Mouse (Mus musculus): ENCODE results near the gene Iqcn. TPM values are rescaled to one million over a fixed set of nuclear protein-coding genes. Genes with fewer than 3 reads are reported as not detected.

The Iqcn gene
- polyA plus RNA-seq, 1 experiment: 0.01 TPM

DNA sequence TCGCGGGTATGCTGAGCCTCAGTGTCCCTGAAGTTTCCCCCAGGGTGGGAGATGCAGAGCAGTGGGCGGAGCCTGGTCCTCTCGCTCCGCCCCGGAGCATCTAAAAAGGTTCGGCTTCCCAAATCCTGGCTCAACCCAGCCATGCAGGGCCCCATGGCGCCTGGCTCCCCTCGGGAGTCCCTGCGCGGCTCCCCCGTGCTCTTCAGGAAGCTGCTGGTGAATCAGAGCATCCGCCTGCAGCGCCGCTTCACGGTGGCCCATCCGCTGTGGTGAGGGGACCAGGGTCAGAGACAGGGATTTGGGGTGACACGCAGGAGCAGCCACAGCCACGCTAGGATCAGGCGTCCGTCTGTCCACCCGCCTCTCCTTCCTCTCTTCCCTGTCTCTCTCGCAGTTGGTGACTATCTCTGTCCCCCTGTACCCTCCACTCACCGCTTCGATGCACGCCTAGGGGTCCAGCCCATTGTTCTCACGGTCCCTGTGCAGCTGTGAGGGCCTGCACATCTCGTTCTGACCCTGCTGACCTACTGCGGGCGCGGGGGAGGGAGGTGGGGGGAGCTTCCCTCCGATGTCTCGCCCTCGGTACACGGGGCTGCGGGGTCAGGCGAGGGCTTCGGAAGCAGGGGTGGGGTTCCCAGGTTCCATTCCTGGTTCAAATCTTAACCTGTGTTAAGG is 39.9 kb downstream of the Iqcn start:
- Histone ChIP-seq H3K79me2 (ENCODE audit: control insufficient read depth, insufficient read depth) (no peaks in the 10 kb centered on the region), H3ac (ENCODE audit: control insufficient read depth, insufficient read length, low read depth) (no peak overlapping the region), H3K27me3 (ENCODE audit: control insufficient read depth, insufficient read depth, insufficient read length) (peaks cover 47% of the 10 kb centered on the region), H3K4me3 (ENCODE audit: insufficient read depth, poor library complexity, severe bottlenecking) (no peak overlapping the region), H3K79me3 (ENCODE audit: low read depth) (no peaks in the 10 kb centered on the region), H3K36me3 (ENCODE audit: control insufficient read depth, insufficient read depth) (no peaks in the 10 kb centered on the region)
- TF ChIP-seq MYOG (IDR thresholded peaks at IDR 0.05; ENCODE audit: control insufficient read depth, extremely low read depth, insufficient read length) (no peak), MYOD1 (IDR thresholded peaks at IDR 0.05; ENCODE audit: control insufficient read depth, insufficient read length, low read depth) (no peak), FOSL1 (IDR thresholded peaks at IDR 0.05; ENCODE audit: insufficient read depth, low read length, poor library complexity, severe bottlenecking) (no peak), USF1 (IDR thresholded peaks at IDR 0.05; ENCODE audit: low read depth) (no peak), CTCF (IDR thresholded peaks at IDR 0.05; ENCODE audit: control insufficient read depth, insufficient read depth, insufficient read length) (no peak), MAX (IDR thresholded peaks at IDR 0.05) (no peak), CEBPB (IDR thresholded peaks at IDR 0.05; ENCODE audit: low read depth) (no peak)

DNA sequence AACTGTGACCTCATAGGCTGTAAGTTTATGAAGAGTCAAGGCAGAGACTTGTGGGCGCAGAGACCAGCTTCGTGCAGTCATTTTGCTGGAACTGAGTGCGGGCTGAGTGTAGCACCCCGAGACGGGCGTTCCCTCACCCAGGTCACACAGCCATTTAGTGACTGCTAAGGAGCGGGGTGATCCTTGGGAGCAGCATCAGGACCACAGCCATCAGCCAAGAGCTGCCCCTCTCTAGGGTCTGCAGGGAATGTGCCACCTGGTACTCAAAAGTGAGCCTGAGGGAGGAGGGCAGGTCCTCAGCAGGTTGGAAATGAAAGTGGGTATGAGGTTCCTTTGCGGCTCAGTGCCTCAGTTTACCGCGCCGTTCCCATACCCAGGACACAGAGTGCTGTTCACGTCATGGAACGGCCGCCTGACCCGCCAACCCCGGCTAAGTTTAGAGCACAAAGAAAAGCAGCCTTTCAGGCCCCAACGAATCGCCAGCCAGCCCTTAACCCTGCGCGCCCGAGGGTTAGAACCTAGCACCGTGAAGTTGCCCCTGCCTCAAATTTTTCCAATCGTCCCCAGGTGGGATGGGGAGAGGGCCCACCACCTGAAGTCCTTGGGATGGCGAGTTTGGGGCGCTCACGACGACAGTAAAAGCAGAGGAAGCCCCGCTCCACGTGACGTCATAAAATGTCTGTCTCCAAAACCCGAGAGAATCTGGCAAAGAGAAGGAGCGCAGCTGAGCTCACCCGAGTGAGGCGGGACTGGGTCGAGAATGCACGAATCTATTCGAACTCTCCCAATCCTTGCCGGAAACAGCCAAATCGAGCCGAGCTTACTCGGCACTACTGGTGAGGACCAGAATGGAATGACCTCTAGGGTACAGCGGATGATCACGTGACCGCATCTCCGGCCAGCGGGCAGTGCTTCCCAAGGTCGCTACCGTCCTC is 40.7 kb downstream of the Iqcn start:
- Histone ChIP-seq H3ac (ENCODE audit: control insufficient read depth, insufficient read length, low read depth) (no peak overlapping the region), H3K79me3 (ENCODE audit: low read depth) (no peaks in the 10 kb centered on the region), H3K36me3 (ENCODE audit: control insufficient read depth, insufficient read depth) (no peaks in the 10 kb centered on the region), H3K79me2 (ENCODE audit: control insufficient read depth, insufficient read depth) (no peaks in the 10 kb centered on the region), H3K27me3 (ENCODE audit: control insufficient read depth, insufficient read depth, insufficient read length) (peaks cover 45% of the 10 kb centered on the region), H3K4me3 (ENCODE audit: insufficient read depth, poor library complexity, severe bottlenecking) (no peak overlapping the region)
- no peak for TF ChIP-seq CTCF (IDR thresholded peaks at IDR 0.05; ENCODE audit: control insufficient read depth, insufficient read depth, insufficient read length)
- TF ChIP-seq USF1 (IDR thresholded peaks at IDR 0.05; ENCODE audit: low read depth): peak; percentile 62

DNA sequence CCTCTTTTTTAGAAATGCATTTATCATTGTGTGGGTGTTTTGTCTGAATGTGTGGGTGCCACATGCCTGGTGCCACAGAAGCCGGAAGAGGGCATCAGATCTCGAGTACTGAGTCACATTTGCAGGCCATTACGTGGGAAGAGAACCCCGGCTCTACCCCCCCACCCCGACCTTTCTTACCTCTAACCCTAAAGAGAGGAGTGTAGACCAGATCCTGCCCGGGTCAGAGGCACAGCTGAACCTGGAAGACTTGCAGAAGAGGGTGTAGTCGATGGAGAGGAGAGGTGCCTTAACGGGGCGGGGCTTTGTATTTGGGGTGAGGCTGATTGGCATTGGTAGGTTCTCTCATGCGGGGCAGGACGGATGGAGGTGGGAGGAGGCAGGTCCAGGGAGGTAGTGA is 41.5 kb downstream of the Iqcn start:
- no peaks in the 10 kb centered on the region for H3K79me3 ChIP-seq (ENCODE audit: low read depth)
- no peak overlapping the region for H3ac ChIP-seq (ENCODE audit: control insufficient read depth, insufficient read length, low read depth)
- no peak overlapping the region for H3K4me3 ChIP-seq (ENCODE audit: insufficient read depth, poor library complexity, severe bottlenecking)
- no peaks in the 10 kb centered on the region for H3K79me2 ChIP-seq (ENCODE audit: control insufficient read depth, insufficient read depth)
- TF ChIP-seq MAX (IDR thresholded peaks at IDR 0.05) (no peak), MYOG (IDR thresholded peaks at IDR 0.05; ENCODE audit: control insufficient read depth, extremely low read depth, insufficient read length) (no peak), MYOD1 (IDR thresholded peaks at IDR 0.05; ENCODE audit: control insufficient read depth, insufficient read length, low read depth) (no peak), CEBPB (IDR thresholded peaks at IDR 0.05; ENCODE audit: low read depth) (no peak), USF1 (IDR thresholded peaks at IDR 0.05; ENCODE audit: low read depth) (no peak), FOSL1 (IDR thresholded peaks at IDR 0.05; ENCODE audit: insufficient read depth, low read length, poor library complexity, severe bottlenecking) (no peak), CTCF (IDR thresholded peaks at IDR 0.05; ENCODE audit: control insufficient read depth, insufficient read depth, insufficient read length) (no peak)
- peaks cover 48% of the 10 kb centered on the region for H3K27me3 ChIP-seq (ENCODE audit: control insufficient read depth, insufficient read depth, insufficient read length)
- H3K36me3 ChIP-seq (ENCODE audit: control insufficient read depth, insufficient read depth): no peaks in the 10 kb centered on the region

DNA sequence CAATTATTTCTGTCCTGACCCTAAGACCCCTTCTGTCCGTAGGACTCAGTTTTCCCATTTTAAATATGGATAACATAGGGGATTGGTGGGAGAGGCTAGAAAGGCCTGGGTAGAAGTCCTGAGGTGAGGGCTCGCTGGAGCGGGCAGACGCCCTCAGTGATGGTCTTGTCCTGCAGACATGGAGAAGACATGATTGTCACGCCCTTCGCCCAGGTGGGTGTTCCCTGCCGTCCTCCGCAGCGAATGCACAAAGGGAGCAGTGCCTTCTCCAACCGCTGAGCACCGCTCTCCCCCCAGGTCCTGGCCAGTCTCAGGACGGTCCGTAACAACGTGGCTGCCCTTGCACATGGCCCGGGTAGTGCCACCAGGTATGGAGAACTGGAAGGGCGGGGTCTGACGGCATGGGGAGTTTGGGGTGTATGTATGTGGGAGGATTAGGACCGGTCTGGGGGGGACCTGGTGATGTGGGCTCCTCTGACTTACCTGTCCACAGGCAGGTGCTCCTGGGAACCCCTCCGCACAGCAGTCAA is 42.5 kb downstream of the Iqcn start:
- no peak overlapping the region for H3ac ChIP-seq (ENCODE audit: control insufficient read depth, insufficient read length, low read depth)
- no peaks in the 10 kb centered on the region for H3K36me3 ChIP-seq (ENCODE audit: control insufficient read depth, insufficient read depth)
- H3K27me3 ChIP-seq (ENCODE audit: control insufficient read depth, insufficient read depth, insufficient read length): peaks cover 46% of the 10 kb centered on the region
- H3K4me3 ChIP-seq (ENCODE audit: insufficient read depth, poor library complexity, severe bottlenecking): no peak overlapping the region
- TF ChIP-seq USF1 (IDR thresholded peaks at IDR 0.05; ENCODE audit: low read depth) (no peak), CTCF (IDR thresholded peaks at IDR 0.05; ENCODE audit: control insufficient read depth, insufficient read depth, insufficient read length) (no peak), CEBPB (IDR thresholded peaks at IDR 0.05; ENCODE audit: low read depth) (no peak), FOSL1 (IDR thresholded peaks at IDR 0.05; ENCODE audit: insufficient read depth, low read length, poor library complexity, severe bottlenecking) (no peak), MYOD1 (IDR thresholded peaks at IDR 0.05; ENCODE audit: control insufficient read depth, insufficient read length, low read depth) (no peak), MAX (IDR thresholded peaks at IDR 0.05) (no peak), MYOG (IDR thresholded peaks at IDR 0.05; ENCODE audit: control insufficient read depth, extremely low read depth, insufficient read length) (no peak)
- no peaks in the 10 kb centered on the region for H3K79me3 ChIP-seq (ENCODE audit: low read depth)
- H3K79me2 ChIP-seq (ENCODE audit: control insufficient read depth, insufficient read depth): no peaks in the 10 kb centered on the region

DNA sequence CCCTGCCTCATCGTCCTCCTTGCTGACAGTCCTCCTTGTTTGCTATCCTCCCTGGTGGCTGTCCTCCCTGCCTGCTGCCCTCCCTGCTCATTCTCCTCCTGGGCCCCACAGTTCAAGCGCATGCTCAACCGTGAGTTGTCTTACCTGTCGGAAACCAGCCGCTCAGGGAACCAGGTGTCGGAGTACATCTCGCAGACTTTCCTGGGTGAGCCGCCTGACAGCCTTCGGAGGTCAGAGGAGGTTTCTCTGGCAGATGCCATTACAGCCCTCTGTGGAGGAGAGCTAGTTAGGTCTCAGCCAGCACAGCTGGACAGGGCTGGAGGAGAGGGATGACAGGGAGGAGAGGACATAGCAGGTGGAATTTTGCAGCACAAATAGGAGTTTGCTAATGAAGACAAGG is 43.4 kb downstream of the Iqcn start:
- no peak overlapping the region for H3ac ChIP-seq (ENCODE audit: control insufficient read depth, insufficient read length, low read depth)
- TF ChIP-seq FOSL1 (IDR thresholded peaks at IDR 0.05; ENCODE audit: insufficient read depth, low read length, poor library complexity, severe bottlenecking) (no peak), MYOG (IDR thresholded peaks at IDR 0.05; ENCODE audit: control insufficient read depth, extremely low read depth, insufficient read length) (no peak), CEBPB (IDR thresholded peaks at IDR 0.05; ENCODE audit: low read depth) (no peak), MYOD1 (IDR thresholded peaks at IDR 0.05; ENCODE audit: control insufficient read depth, insufficient read length, low read depth) (no peak), MAX (IDR thresholded peaks at IDR 0.05) (no peak), USF1 (IDR thresholded peaks at IDR 0.05; ENCODE audit: low read depth) (no peak), CTCF (IDR thresholded peaks at IDR 0.05; ENCODE audit: control insufficient read depth, insufficient read depth, insufficient read length) (no peak)
- H3K36me3 ChIP-seq (ENCODE audit: control insufficient read depth, insufficient read depth): no peaks in the 10 kb centered on the region
- H3K79me3 ChIP-seq (ENCODE audit: low read depth): no peaks in the 10 kb centered on the region
- H3K4me3 ChIP-seq (ENCODE audit: insufficient read depth, poor library complexity, severe bottlenecking): no peak overlapping the region
- H3K27me3 ChIP-seq (ENCODE audit: control insufficient read depth, insufficient read depth, insufficient read length): peaks cover 42% of the 10 kb centered on the region
- H3K79me2 ChIP-seq (ENCODE audit: control insufficient read depth, insufficient read depth): no peaks in the 10 kb centered on the region
